Mouse (Mus musculus): ENCODE data around the gene Fbp2.

- TF ChIP-seq CTCF (IDR thresholded peaks at IDR 0.05; ENCODE audit: low read depth) (no peak), EP300 (optimal IDR thresholded peaks at IDR 0.05) (no peak)
These were observed 23.1 kb upstream of the Fbp2 start for GRCm38 (mm10) chr13:62881336-62881735.

All from stomach, postnatal 0 days (tissue).